Mouse (Mus musculus): ENCODE measurements around the gene Rhox3e.
"Not testable (repeated sequence)": the region's sequence is repeated elsewhere in the genome, so short reads cannot be mapped to it uniquely, and the experiment has no call there.

- TF ChIP-seq CTCF, EP300 (IDR thresholded peaks at IDR 0.05; ENCODE audit: low read depth): not testable (repeated sequence)
These were observed 15.3 kb downstream of the Rhox3e start, which contains the start of gene Rhox4e for GRCm38 (mm10) chrX:37557112-37557511.

Data from heart, postnatal 0 days (tissue).